Mouse (Mus musculus) CH12.LX (cell line): ENCODE results near the gene Cdh15. TPM values are rescaled to one million over a fixed set of nuclear protein-coding genes. Genes with fewer than 3 reads are reported as not detected.

Experiments
- DNase-seq: peaks from one replicate; pipeline ENCODE4 v3.0.0-alpha.2; 2013; ENCODE audit errors: extremely low read depth
- H3K27ac ChIP-seq: 2 replicates; pipeline ENCODE4 v1.5.1; 2012; ENCODE audit warnings: low read depth, mild to moderate bottlenecking, control low read depth, moderate library complexity; ENCODE audit not compliant: insufficient read depth
- H3K27me3 ChIP-seq: replicated peaks from 2 replicates; pipeline ENCODE3; 2012; ENCODE audit warnings: inconsistent platforms
- H3K36me3 ChIP-seq, 2 experiments: replicated peaks in 1 of 2; 2 replicates each; pipeline versions ENCODE3 to v1.6.1; 2012; ENCODE audit warnings: inconsistent platforms in 1 of 2, low read length in 1 of 2, mild to moderate bottlenecking in 1 of 2, mixed read lengths in 1 of 2, moderate library complexity in 1 of 2; ENCODE audit not compliant: control insufficient read depth in 1 of 2, insufficient read depth in 1 of 2
- H3K4me1 ChIP-seq, 2 experiments: 2 replicates each; pipeline ENCODE4 v1.6.1; 2012; ENCODE audit warnings: inconsistent platforms in 1 of 2, moderate library complexity in 1 of 2; ENCODE audit not compliant: insufficient read depth in 2 of 2, control insufficient read depth in 1 of 2
- H3K4me2 ChIP-seq: 2 replicates; pipeline ENCODE4 v1.6.1; 2012; ENCODE audit warnings: low read depth, mild to moderate bottlenecking, control low read depth; ENCODE audit not compliant: poor library complexity, insufficient read depth, severe bottlenecking
- H3K4me3 ChIP-seq, 3 experiments: fragments of 150-350 bp in 1 of 3; sonication (generic) in 1 of 3; replicated peaks in 1 of 3; 2 replicates each; pipeline versions ENCODE3 to v1.5.1; 2011 to 2012; ENCODE audit warnings: low read depth in 2 of 3, low read length in 2 of 3, mild to moderate bottlenecking in 2 of 3, moderate library complexity in 2 of 3, control low read depth in 1 of 3, improper control_type of control experiment in 1 of 3, inconsistent platforms in 1 of 3, mixed read lengths in 1 of 3; ENCODE audit not compliant: poor library complexity in 1 of 3
- H3K79me2 ChIP-seq: replicated peaks from 2 replicates; pipeline ENCODE4 v1.6.1; 2012; ENCODE audit warnings: mild to moderate bottlenecking, moderate library complexity; ENCODE audit not compliant: control insufficient read depth, poor library complexity, insufficient read depth, severe bottlenecking; ENCODE audit errors: extremely low read depth
- H3K9ac ChIP-seq: 2 replicates; pipeline ENCODE4 v1.6.1; 2012; ENCODE audit warnings: low read depth, mild to moderate bottlenecking, control low read depth, moderate library complexity; ENCODE audit not compliant: insufficient read depth
- H3K9me3 ChIP-seq: replicated peaks from 2 replicates; pipeline ENCODE3; 2012; ENCODE audit warnings: low read length, inconsistent platforms, mixed read lengths
- ELF1 ChIP-seq: IDR thresholded peaks from 2 replicates; pipeline ENCODE4 v1.6.1; 2014; ENCODE audit warnings: low read depth, mild to moderate bottlenecking, inconsistent platforms, low read length, improper control_type of control experiment
- HCFC1 ChIP-seq: IDR thresholded peaks from 2 replicates; pipeline ENCODE4 v1.6.1; 2012; ENCODE audit warnings: low read depth, mild to moderate bottlenecking, inconsistent platforms, low read length, improper control_type of control experiment
- JUND ChIP-seq: conservative IDR thresholded peaks from 2 replicates; pipeline ENCODE4 v1.6.1; 2011; ENCODE audit warnings: low read depth, low read length, improper control_type of control experiment
- MAX ChIP-seq: IDR thresholded peaks from 2 replicates; pipeline ENCODE4 v1.6.1; 2011; ENCODE audit warnings: low read length, improper control_type of control experiment
- MAZ ChIP-seq: IDR thresholded peaks from 2 replicates; pipeline ENCODE4 v1.6.1; 2012; ENCODE audit warnings: low read depth, mild to moderate bottlenecking, inconsistent platforms, low read length, improper control_type of control experiment, moderate library complexity
- MXI1 ChIP-seq: IDR thresholded peaks from 2 replicates; pipeline ENCODE4 v1.6.1; 2011; ENCODE audit warnings: mild to moderate bottlenecking, low read depth, low read length, improper control_type of control experiment
- POLR2A ChIP-seq: IDR thresholded peaks from 2 replicates; pipeline ENCODE4 v1.6.1; 2011; ENCODE audit warnings: low read depth, mild to moderate bottlenecking, improper control_type of control experiment, low read length
- RCOR1 ChIP-seq: conservative IDR thresholded peaks from 2 replicates; pipeline ENCODE4 v1.6.1; 2012; ENCODE audit warnings: low read depth, mild to moderate bottlenecking, inconsistent platforms, low read length, improper control_type of control experiment
- SMC3 ChIP-seq: IDR thresholded peaks from 2 replicates; pipeline ENCODE4 v1.6.1; 2011; ENCODE audit warnings: low read depth, low read length, improper control_type of control experiment
- TCF12 ChIP-seq: IDR thresholded peaks from 2 replicates; pipeline ENCODE4 v1.6.1; 2014; ENCODE audit warnings: low read depth, mild to moderate bottlenecking, inconsistent platforms, low read length, improper control_type of control experiment
- UBTF ChIP-seq: IDR thresholded peaks from 2 replicates; pipeline ENCODE4 v1.6.1; 2012; ENCODE audit warnings: low read depth, mild to moderate bottlenecking, inconsistent platforms, low read length, improper control_type of control experiment, moderate library complexity
- USF2 ChIP-seq: conservative IDR thresholded peaks from 2 replicates; pipeline ENCODE4 v1.6.1; 2011; ENCODE audit warnings: low read depth, low read length, improper control_type of control experiment
- ZC3H11A ChIP-seq: IDR thresholded peaks from 2 replicates; pipeline ENCODE4 v1.6.1; 2012; ENCODE audit warnings: low read depth, mild to moderate bottlenecking, inconsistent platforms, low read length, improper control_type of control experiment
- ZMIZ1 ChIP-seq: IDR thresholded peaks from 2 replicates; pipeline ENCODE4 v1.6.1; 2012; ENCODE audit warnings: low read depth, mild to moderate bottlenecking, inconsistent platforms, low read length, improper control_type of control experiment
- dilution Hi-C: fragments of 300-500 bp; cut with MboI; formaldehyde crosslinking; loops from 2 replicates; pipeline ENCODE4 v1.14.3; 2020; ENCODE audit warnings: low sequenced_read_pairs; ENCODE audit not compliant: extremely low pct_unique_long_range_greater_than_20kb, extremely low pct_ligation_motif_present
- in situ Hi-C: fragments of 300-500 bp; cut with MboI; formaldehyde crosslinking; loops from 3 replicates; pipeline ENCODE4 v1.14.3; 2019; ENCODE audit warnings: low sequenced_read_pairs, low pct_ligation_motif_present, low pct_unique_long_range_greater_than_20kb, mixed read lengths
- polyA plus RNA-seq: library from polyadenylated mRNA; unstranded; fragments of >175 nt; gene quantifications from 2 replicates; pipeline ENCODE4 v1.2.1, GENCODE M21; 2012; ENCODE audit warnings: low read depth; ENCODE audit not compliant: insufficient read length
- total RNA-seq, 2 experiments: library from RNA; depleted of rRNA; stranded (reverse); fragments of 300-350 nt in 1 of 2; fragments of >200 nt in 1 of 2; gene quantifications; 2 replicates each; pipeline ENCODE4 v1.2.3; 2012 to 2014

Gene Cdh15
- total and polyA plus RNA-seq, 3 experiments: not detected

DNA sequence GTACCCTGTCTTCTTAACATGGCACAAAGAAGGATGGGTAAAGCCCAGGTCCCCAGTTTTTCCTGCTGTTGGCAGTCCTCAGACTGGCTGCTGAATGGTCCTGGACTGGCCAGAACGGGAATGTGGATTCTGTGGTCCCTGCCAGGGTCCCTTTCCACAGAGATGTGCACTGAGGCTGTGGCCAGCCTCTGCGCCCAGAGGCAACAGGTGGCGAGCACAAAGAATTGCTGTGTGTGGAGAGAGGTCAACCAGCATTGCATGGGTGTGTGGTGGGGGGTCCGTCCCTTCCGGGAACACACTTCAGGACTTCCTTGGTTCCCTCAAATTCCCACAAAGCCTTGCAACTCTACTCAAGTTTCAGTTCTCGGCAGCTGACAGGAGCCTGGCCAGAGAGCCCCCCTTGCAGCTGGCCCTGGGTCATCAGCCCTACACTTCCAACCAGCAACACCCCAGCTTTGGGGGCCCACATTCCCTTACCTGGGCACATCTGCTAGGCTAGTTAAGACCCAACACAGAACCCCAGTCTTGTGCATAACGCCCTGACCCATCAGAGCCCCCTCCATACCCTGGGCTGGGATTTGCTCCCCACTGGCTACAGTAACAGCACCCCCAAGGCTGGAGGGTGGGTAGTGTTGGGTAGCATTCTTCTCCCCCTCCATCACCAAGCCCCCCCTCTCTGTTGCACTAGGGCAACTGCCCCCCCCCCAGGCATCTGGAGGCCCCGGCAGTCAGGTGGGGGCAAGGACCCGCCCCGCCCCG, 1.6 kb downstream of the Cdh15 start:
- H3K36me3 ChIP-seq: no peaks in the 10 kb centered on the region
- H3K9ac ChIP-seq: no peak overlapping the region
- in situ Hi-C loops: no loop called here
- H3K79me2 ChIP-seq: no peaks in the 10 kb centered on the region
- peaks cover 95% of the 10 kb centered on the region for H3K27me3 ChIP-seq
- H3K9me3 ChIP-seq: no peaks in the 10 kb centered on the region
- H3K4me2 ChIP-seq: no peak overlapping the region
- no peak overlapping the region for H3K27ac ChIP-seq
- no peak for DNase-seq
- no peak for TF ChIP-seq MXI1
- TF ChIP-seq ZMIZ1: no peak
- no peak for TF ChIP-seq USF2
- no peak overlapping the region for H3K4me3 ChIP-seq
- peaks cover 3 to 5% of the 10 kb centered on the region in 2 experiments; a peak in 2 of 4 replicates for H3K4me1 ChIP-seq
- dilution Hi-C loops: no loop called here

GRCm38 (mm10) chr8:122850641-122851240, 3.0 kb downstream of the Cdh15 start:
- DNase-seq: no peak

DNA sequence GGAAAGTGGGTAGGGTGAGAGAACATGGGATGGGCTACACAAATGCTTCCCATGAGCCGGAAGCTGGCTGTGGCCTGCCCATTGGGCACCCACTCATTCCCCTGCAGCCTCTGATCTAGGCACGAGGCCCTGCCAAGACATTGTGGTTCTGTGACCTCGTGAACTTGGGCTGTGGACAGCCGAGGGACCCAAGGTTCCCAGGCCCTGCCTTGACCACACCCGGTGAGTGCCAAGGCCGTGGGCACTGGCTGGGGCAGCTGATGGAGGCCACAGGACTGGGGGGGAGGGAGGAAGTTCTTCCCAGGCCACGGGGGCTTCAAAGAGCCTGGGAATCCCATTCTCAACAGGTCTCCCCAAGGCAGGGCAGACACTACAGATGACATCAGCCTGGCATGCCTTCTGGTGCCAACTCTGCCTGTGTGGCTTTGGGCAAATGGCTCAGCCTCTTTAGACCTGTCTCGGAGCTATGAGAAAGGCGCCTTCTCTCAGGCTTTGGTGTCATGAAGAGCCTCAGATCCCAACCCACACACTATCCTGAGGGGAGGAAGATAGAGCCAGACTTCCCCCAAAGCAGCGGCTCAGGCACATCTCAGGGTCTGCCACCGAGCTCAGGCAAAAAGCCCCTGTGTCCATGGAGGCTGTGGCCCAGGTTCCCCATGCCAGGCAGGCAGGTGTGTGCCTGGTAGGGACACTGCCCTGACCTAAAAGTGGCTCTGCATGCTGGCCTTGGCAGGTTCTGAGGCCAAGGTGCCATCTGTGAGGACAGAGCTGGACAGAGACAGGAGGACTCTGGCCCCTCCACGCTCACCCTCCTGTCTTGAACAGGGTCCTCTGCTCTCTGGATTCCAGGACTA, 4.2 kb downstream of the Cdh15 start:
- no peak overlapping the region for H3K4me3 ChIP-seq
- dilution Hi-C loops: no loop called here
- in situ Hi-C loops: no loop called here
- H3K27ac ChIP-seq: no peak overlapping the region
- H3K27me3 ChIP-seq: peaks cover 95% of the 10 kb centered on the region
- TF ChIP-seq UBTF (no peak), MAZ (no peak), RCOR1 (no peak), SMC3 (no peak), TCF12 (no peak), HCFC1 (no peak), ZMIZ1 (no peak), MAX (no peak), POLR2A (no peak), ELF1 (no peak), JUND (no peak)
- no peaks in the 10 kb centered on the region for H3K9me3 ChIP-seq
- no peak for DNase-seq
- H3K9ac ChIP-seq: no peak overlapping the region
- H3K4me1 ChIP-seq: peaks cover 3 to 5% of the 10 kb centered on the region in 2 experiments; a peak in 2 of 4 replicates
- H3K36me3 ChIP-seq: no peaks in the 10 kb centered on the region
- no peaks in the 10 kb centered on the region for H3K79me2 ChIP-seq
- no peak overlapping the region for H3K4me2 ChIP-seq

More at GRCm38 (mm10) chr8:122850641-122851240, 3.0 kb downstream of the Cdh15 start:
- H3K9ac ChIP-seq: no peak overlapping the region
- H3K4me1 ChIP-seq: peaks cover 3 to 5% of the 10 kb centered on the region in 2 experiments; a peak in 2 of 4 replicates
- no peak overlapping the region for H3K4me2 ChIP-seq
- H3K36me3 ChIP-seq: no peaks in the 10 kb centered on the region
- no peak overlapping the region for H3K27ac ChIP-seq
- TF ChIP-seq ZC3H11A (no peak), SMC3 (no peak)
- dilution Hi-C loops (no loop called here), in situ Hi-C loops (no loop called here)
- H3K4me3 ChIP-seq: no peak overlapping the region
- H3K27me3 ChIP-seq: peaks cover 98% of the 10 kb centered on the region
- no peaks in the 10 kb centered on the region for H3K9me3 ChIP-seq
- H3K79me2 ChIP-seq: no peaks in the 10 kb centered on the region
